In the genomic region with DNA sequence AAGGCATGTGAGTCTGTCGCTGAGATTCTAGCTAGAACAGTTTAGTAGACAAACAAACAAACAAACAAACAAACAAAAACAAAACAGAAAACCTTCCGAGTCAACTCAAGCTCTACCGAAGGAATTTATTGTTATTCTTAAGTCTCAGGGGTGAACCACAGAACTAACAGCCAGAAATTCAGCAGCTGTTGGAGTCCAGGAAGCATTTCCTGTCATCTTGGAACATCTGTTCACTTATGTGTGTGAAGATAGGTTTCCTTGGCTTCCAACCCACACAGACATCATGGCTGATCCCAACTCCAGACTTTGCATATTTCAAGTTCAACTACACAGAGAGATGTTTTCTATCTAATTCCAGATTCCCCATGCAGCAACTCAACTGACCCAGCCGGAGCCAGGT, we compare ENCODE assay signal across 8 mouse cellular contexts.
"Had no signal": no experiment of that assay in that cellular context is flagged by ENCODE, and none has a peak within 500 bp of the region (broad histone marks: within the 10 kb centered on the region; RNA-seq: fewer than 3 reads in every experiment).

No protein-coding gene starts in this region.

- H3K9me3 ChIP-seq: limb, embryonic 13.5 days; lung, embryonic 15.5 days; midbrain, embryonic 13.5 days had no signal

- H3K27me3 ChIP-seq: limb, embryonic 13.5 days; lung, embryonic 15.5 days; midbrain, embryonic 13.5 days had no signal

- DNase-seq: kidney, postnatal 14 days; left cerebral cortex, postnatal 4 days; lung, postnatal 14 days; thymus, postnatal 4 days had no signal

- H3K36me3 ChIP-seq: limb, embryonic 13.5 days; lung, embryonic 15.5 days; midbrain, embryonic 13.5 days had no signal

- H3K27ac ChIP-seq: limb, embryonic 13.5 days; lung, embryonic 15.5 days; midbrain, embryonic 13.5 days; stomach, postnatal 0 days had no signal

- H3K4me2 ChIP-seq: limb, embryonic 13.5 days; lung, embryonic 15.5 days; midbrain, embryonic 13.5 days had no signal

- H3K4me3 ChIP-seq: limb, embryonic 13.5 days; lung, embryonic 15.5 days; midbrain, embryonic 13.5 days had no signal

- ATAC-seq: midbrain, embryonic 13.5 days had no signal

- H3K4me1 ChIP-seq: limb, embryonic 13.5 days; lung, embryonic 15.5 days; midbrain, embryonic 13.5 days had no signal

- H3K9ac ChIP-seq: limb, embryonic 13.5 days; lung, embryonic 15.5 days; midbrain, embryonic 13.5 days had no signal
